Mouse (Mus musculus): Measurements from ENCODE around the gene Prpf4b. TPM values are rescaled to one million over a fixed set of nuclear protein-coding genes. Genes with fewer than 3 reads are reported as not detected.
"Not testable (repeated sequence)": the region's sequence is repeated elsewhere in the genome, so short reads cannot be mapped to it uniquely, and the experiment has no call there.

Gene Prpf4b
- total RNA-seq (2015; ENCODE audit: low replicate concordance), result 90.7 and 111 TPM in 2 replicates
- total RNA-seq (2017; ENCODE audit: low replicate concordance), result 97.2 and 110 TPM in 2 replicates

GRCm38 (mm10) chr13:34875166-34875710 is at the start of gene Prpf4b:
TSS of gene Prpf4b (plus strand) at chr13:34875302.
- peak; percentile 80 for ATAC-seq (replicated peaks; ENCODE audit: low FRiP score, poor library complexity, severe bottlenecking)

- ATAC-seq (replicated peaks; ENCODE audit: low FRiP score, poor library complexity, severe bottlenecking), result no peak
Measured at GRCm38 (mm10) chr13:34826760-34827690, 48.1 kb upstream of the Prpf4b start.

GRCm38 (mm10) chr13:34827988-34828882 is 46.9 kb upstream of the Prpf4b start:
- ATAC-seq (replicated peaks; ENCODE audit: low FRiP score, poor library complexity, severe bottlenecking), result 0 out of 2 replicates have a peak, but pooled peaks have one; percentile 31

- ATAC-seq (replicated peaks; ENCODE audit: low FRiP score, poor library complexity, severe bottlenecking), result no peak
Measured at GRCm38 (mm10) chr13:34842851-34843250, 32.3 kb upstream of the Prpf4b start.

- ATAC-seq (replicated peaks; ENCODE audit: low FRiP score, poor library complexity, severe bottlenecking), result no peak
Measured at GRCm38 (mm10) chr13:34850759-34851158, 24.3 kb upstream of the Prpf4b start.

- ATAC-seq (replicated peaks; ENCODE audit: low FRiP score, poor library complexity, severe bottlenecking), result no peak
Measured at GRCm38 (mm10) chr13:34851191-34851784, 23.8 kb upstream of the Prpf4b start.

- peak; percentile 60; the same call in 1 of the 2 replicates for ATAC-seq (replicated peaks; ENCODE audit: low FRiP score, poor library complexity, severe bottlenecking)
Measured at GRCm38 (mm10) chr13:34857526-34857925, 17.6 kb upstream of the Prpf4b start.

- ATAC-seq (replicated peaks; ENCODE audit: low FRiP score, poor library complexity, severe bottlenecking), result no peak
Measured at GRCm38 (mm10) chr13:34859406-34859805, 15.7 kb upstream of the Prpf4b start.

GRCm38 (mm10) chr13:34861166-34861565 is 13.9 kb upstream of the Prpf4b start:
- peak; percentile 67; the same call in 1 of the 2 replicates for ATAC-seq (replicated peaks; ENCODE audit: low FRiP score, poor library complexity, severe bottlenecking)

GRCm38 (mm10) chr13:34864420-34865169 is 10.5 kb upstream of the Prpf4b start:
- ATAC-seq (replicated peaks; ENCODE audit: low FRiP score, poor library complexity, severe bottlenecking), result peak; percentile 75

GRCm38 (mm10) chr13:34873801-34874681 is 1.1 kb upstream of the Prpf4b start:
- peak; percentile 94 for ATAC-seq (replicated peaks; ENCODE audit: low FRiP score, poor library complexity, severe bottlenecking)

- not testable (repeated sequence) for ATAC-seq (replicated peaks; ENCODE audit: low FRiP score, poor library complexity, severe bottlenecking)
Measured at GRCm38 (mm10) chr13:34874736-34875135, 366 bp upstream of the Prpf4b start.

GRCm38 (mm10) chr13:34875741-34876445 is 791 bp downstream of the Prpf4b start:
- peak; percentile 64 for ATAC-seq (replicated peaks; ENCODE audit: low FRiP score, poor library complexity, severe bottlenecking)

- ATAC-seq (replicated peaks; ENCODE audit: low FRiP score, poor library complexity, severe bottlenecking), result no peak
Measured at GRCm38 (mm10) chr13:34876481-34876880, 1.4 kb downstream of the Prpf4b start.

- no peak for ATAC-seq (replicated peaks; ENCODE audit: low FRiP score, poor library complexity, severe bottlenecking)
Measured at GRCm38 (mm10) chr13:34892871-34893270, 17.8 kb downstream of the Prpf4b start.

GRCm38 (mm10) chr13:34914614-34915013 is 39.5 kb downstream of the Prpf4b start:
- ATAC-seq (replicated peaks; ENCODE audit: low FRiP score, poor library complexity, severe bottlenecking), result no peak

- ATAC-seq (replicated peaks; ENCODE audit: low FRiP score, poor library complexity, severe bottlenecking), result no peak
Measured at GRCm38 (mm10) chr13:34916520-34917167, 41.5 kb downstream of the Prpf4b start.

All from erythroblast, adult 5-6 weeks (primary cell).